Mouse (Mus musculus) frontal cortex, adult 2 months (tissue): ENCODE measurements around the gene Lst1. TPM values are rescaled to one million over a fixed set of nuclear protein-coding genes. Genes with fewer than 3 reads are reported as not detected.

Experiments used
- polyA plus RNA-seq: library from polyadenylated mRNA; depleted of rRNA; stranded (reverse); fragments of >200 nt; gene quantifications from 2 replicates; pipeline ENCODE4 v1.2.3, GENCODE M21; 2012; rRNA removed

Lst1 gene
- polyA plus RNA-seq, 1 experiment = 20.7 TPM

Other genes with a start within 250 kb of the Lst1 start
- gene Hspa1b, start 229.2 kb downstream of the Lst1 start, polyA plus RNA-seq = 10.9 and 13.4 TPM in 2 replicates
- gene Gm20481, start 218.5 kb downstream of the Lst1 start, polyA plus RNA-seq = 0.20 TPM in 1 of 2 replicates, not detected in the other
- 13.8 and 14.6 TPM in 2 replicates for gene Hspa1a, start 216.3 kb downstream of the Lst1 start, polyA plus RNA-seq
- 0.40 and 0.74 TPM in 2 replicates for gene Hspa1l, start 215.7 kb downstream of the Lst1 start, polyA plus RNA-seq
- gene Lsm2, start 206.6 kb downstream of the Lst1 start, polyA plus RNA-seq = 43.9 and 49.7 TPM in 2 replicates
- gene Vars, start 187.5 kb downstream of the Lst1 start, polyA plus RNA-seq = 48.2 and 55.1 TPM in 2 replicates
- 0.48 and 0.59 TPM in 2 replicates for gene Vwa7, start 171.9 kb downstream of the Lst1 start, polyA plus RNA-seq
- 1.5 and 2.6 TPM in 2 replicates for gene Sapcd1, start 160.4 kb downstream of the Lst1 start, polyA plus RNA-seq
- 1.5 and 2.0 TPM in 2 replicates for gene Msh5, start 141.7 kb downstream of the Lst1 start, polyA plus RNA-seq
- gene Clic1, start 138.5 kb downstream of the Lst1 start, polyA plus RNA-seq = 26.4 and 28.5 TPM in 2 replicates
- 40.8 and 42.8 TPM in 2 replicates for gene Ddah2, start 129.4 kb downstream of the Lst1 start, polyA plus RNA-seq
- gene Ly6g6c, start 123.1 kb downstream of the Lst1 start, polyA plus RNA-seq = not detected in 2 replicates
- 0.04 TPM in 2 replicates for gene Mpig6b, start 122.3 kb downstream of the Lst1 start, polyA plus RNA-seq
- gene Ly6g6e, start 111.5 kb downstream of the Lst1 start, polyA plus RNA-seq = 65.5 and 71.7 TPM in 2 replicates
- gene Ly6g6d, start 110.4 kb downstream of the Lst1 start, polyA plus RNA-seq = 2.3 and 2.9 TPM in 2 replicates
- gene Ly6g6f, start 102.8 kb downstream of the Lst1 start, polyA plus RNA-seq = 0.10 and 0.27 TPM in 2 replicates
- gene Abhd16a, start 99.2 kb downstream of the Lst1 start, polyA plus RNA-seq = 144 and 159 TPM in 2 replicates
- gene Ly6g5c, start 80.2 kb downstream of the Lst1 start, polyA plus RNA-seq = 0.38 TPM in 1 of 2 replicates, not detected in the other
- 1.2 and 2.0 TPM in 2 replicates for gene Ly6g5b, start 73.0 kb downstream of the Lst1 start, polyA plus RNA-seq
- gene Gpank1, start 67.0 kb downstream of the Lst1 start, polyA plus RNA-seq = 18.9 and 20.2 TPM in 2 replicates
- 173 and 179 TPM in 2 replicates for gene Csnk2b, start 66.4 kb downstream of the Lst1 start, polyA plus RNA-seq
- gene D17H6S53E, start 62.1 kb downstream of the Lst1 start, polyA plus RNA-seq = 8.2 and 9.1 TPM in 2 replicates
- 0.40 and 0.78 TPM in 2 replicates for gene Apom, start 56.4 kb downstream of the Lst1 start, polyA plus RNA-seq
- 199 and 213 TPM in 2 replicates for gene Bag6, start 53.3 kb downstream of the Lst1 start, polyA plus RNA-seq
- 261 and 306 TPM in 2 replicates for gene Prrc2a, start 23.5 kb downstream of the Lst1 start, polyA plus RNA-seq
- gene Aif1, start 12.4 kb downstream of the Lst1 start, polyA plus RNA-seq = 11.2 and 17.2 TPM in 2 replicates
- 0.78 and 0.88 TPM in 2 replicates for gene Ltb, start 6.0 kb upstream of the Lst1 start, polyA plus RNA-seq
- 0.11 and 0.14 TPM in 2 replicates for gene Tnf, start 13.6 kb upstream of the Lst1 start, polyA plus RNA-seq
- 0.06 and 0.17 TPM in 2 replicates for gene Lta, start 16.9 kb upstream of the Lst1 start, polyA plus RNA-seq
- not detected in 2 replicates for gene Gm16181, start 32.4 kb upstream of the Lst1 start, polyA plus RNA-seq
- gene Atp6v1g2, start 45.2 kb upstream of the Lst1 start, polyA plus RNA-seq = 665 and 695 TPM in 2 replicates
- gene Nfkbil1, start 47.4 kb upstream of the Lst1 start, polyA plus RNA-seq = 13.7 and 15.1 TPM in 2 replicates
- 438 and 444 TPM in 2 replicates for gene Ddx39b, start 53.3 kb upstream of the Lst1 start, polyA plus RNA-seq
- gene H2-D1, start 74.3 kb upstream of the Lst1 start, polyA plus RNA-seq = 66.1 and 69.2 TPM in 2 replicates
- gene H2-Q1, start 132.0 kb upstream of the Lst1 start, polyA plus RNA-seq = 0.44 and 1.1 TPM in 2 replicates
- 0.14 and 0.46 TPM in 2 replicates for gene H2-Q2, start 153.8 kb upstream of the Lst1 start, polyA plus RNA-seq
- 9.1 and 9.7 TPM in 2 replicates for gene H2-Q4, start 191.2 kb upstream of the Lst1 start, polyA plus RNA-seq
- gene H2-Q6, start 236.4 kb upstream of the Lst1 start, polyA plus RNA-seq = 0.88 and 0.99 TPM in 2 replicates